Mouse (Mus musculus) neural tube, embryonic 11.5 days (tissue): ENCODE results near the gene Prss35. TPM values are rescaled to one million over a fixed set of nuclear protein-coding genes. Genes with fewer than 3 reads are reported as not detected.

Source experiments
- ATAC-seq: fragments of 200-750 bp; cut with Nextera tagmentation; 2 replicates; pipeline ENCODE4 v1.8.0; 2017; ENCODE audit warnings: moderate number of reproducible peaks, mild to moderate bottlenecking, moderate TSS enrichment, moderate library complexity; ENCODE audit not compliant: insufficient read depth, low FRiP score, low TSS enrichment
- DNase-seq: peaks from one replicate; pipeline ENCODE4 v3.0.0-alpha.2; 2015; ENCODE audit warnings: low spot score
- H3K27ac ChIP-seq: fragments of 300-500 bp; sonication (generic); 2 replicates; pipeline ENCODE4 v1.5.1; 2014; ENCODE audit warnings: low read depth, mild to moderate bottlenecking, low read length
- H3K27me3 ChIP-seq: fragments of 300-500 bp; sonication (generic); 2 replicates; pipeline ENCODE4 v1.6.1; 2014; ENCODE audit warnings: mild to moderate bottlenecking, low read length, mixed read lengths; ENCODE audit not compliant: control insufficient read depth, insufficient read depth
- H3K36me3 ChIP-seq: fragments of 300-500 bp; sonication (generic); 2 replicates; pipeline ENCODE4 v1.6.1; 2014; ENCODE audit warnings: mild to moderate bottlenecking, low read length, moderate library complexity, mixed read lengths; ENCODE audit not compliant: control insufficient read depth, insufficient read depth
- H3K4me1 ChIP-seq: fragments of 300-500 bp; sonication (generic); 2 replicates; pipeline ENCODE4 v1.6.1; 2014; ENCODE audit warnings: low read length, mixed read lengths; ENCODE audit not compliant: control insufficient read depth, insufficient read depth
- H3K4me2 ChIP-seq: fragments of 300-500 bp; sonication (generic); 2 replicates; pipeline ENCODE4 v1.6.1; 2014; ENCODE audit warnings: low read depth, mild to moderate bottlenecking, moderate library complexity
- H3K4me3 ChIP-seq: fragments of 300-500 bp; sonication (generic); 2 replicates; pipeline ENCODE4 v1.5.1; 2014; ENCODE audit warnings: low read depth, low read length
- H3K9ac ChIP-seq: fragments of 300-500 bp; sonication (generic); 2 replicates; pipeline ENCODE4 v1.6.1; 2014; ENCODE audit warnings: mild to moderate bottlenecking, low read length
- H3K9me3 ChIP-seq: fragments of 300-500 bp; sonication (generic); 2 replicates; pipeline ENCODE4 v1.6.1; 2016; ENCODE audit warnings: low read length; ENCODE audit not compliant: control insufficient read depth
- WGBS: fragments of 180-500 bp; shearing (Covaris S2); extraction: QIAGEN DNeasy Blood & Tissue Kit; methylation state at CpG from one replicate; pipeline ENCODE4 v1.1.7; 2014; 5-methylcytosine and 5-hydroxymethylcytosine counted together
- polyA plus RNA-seq: library from polyadenylated mRNA; unstranded; fragments of >200 nt; fragmentation: Nextera tagmentation; extraction: Ambion mirVana; gene quantifications from 2 replicates; pipeline ENCODE4 v1.2.1, GENCODE M21; 2014

Gene Prss35
- polyA plus RNA-seq, 1 experiment from 2014 or later: 1.9 TPM

GRCm38 (mm10) chr9:86797553-86797952 lies 54.1 kb downstream of the Prss35 start:
- Histone ChIP-seq H3K9ac (no peak overlapping the region), H3K4me2 (no peak overlapping the region), H3K27me3 (no peaks in the 10 kb centered on the region), H3K4me1 (no peaks in the 10 kb centered on the region), H3K36me3 (no peaks in the 10 kb centered on the region), H3K4me3 (no peak overlapping the region), H3K27ac (no peak overlapping the region), H3K9me3 (no peaks in the 10 kb centered on the region)
- 90% methylated on average over 4 of the region's 4 CpGs for WGBS
- no peak for DNase-seq
- ATAC-seq: no peak

GRCm38 (mm10) chr9:86798129-86798528 lies 54.7 kb downstream of the Prss35 start:
- no peak overlapping the region for H3K4me2 ChIP-seq
- no peaks in the 10 kb centered on the region for H3K27me3 ChIP-seq
- H3K4me3 ChIP-seq: no peak overlapping the region
- H3K9me3 ChIP-seq: no peaks in the 10 kb centered on the region
- no peaks in the 10 kb centered on the region for H3K4me1 ChIP-seq
- WGBS: 92% methylated on average over 5 of the region's 5 CpGs
- no peak overlapping the region for H3K27ac ChIP-seq
- H3K9ac ChIP-seq: no peak overlapping the region
- H3K36me3 ChIP-seq: no peaks in the 10 kb centered on the region
- DNase-seq (no peak), ATAC-seq (no peak)

- ATAC-seq: no peak
- no peaks in the 10 kb centered on the region for H3K9me3 ChIP-seq
- no peaks in the 10 kb centered on the region for H3K4me1 ChIP-seq
- WGBS: 54% methylated on average over 7 of the region's 7 CpGs
- no peak overlapping the region for H3K4me3 ChIP-seq
- no peak overlapping the region for H3K9ac ChIP-seq
- no peak overlapping the region for H3K27ac ChIP-seq
- H3K27me3 ChIP-seq: no peaks in the 10 kb centered on the region
- H3K36me3 ChIP-seq: no peaks in the 10 kb centered on the region
- DNase-seq: no peak
- H3K4me2 ChIP-seq: no peak overlapping the region
Measured at GRCm38 (mm10) chr9:86798686-86799085, 55.2 kb downstream of the Prss35 start.

- DNase-seq: no peak
- no peak overlapping the region for H3K27ac ChIP-seq
- no peaks in the 10 kb centered on the region for H3K9me3 ChIP-seq
- no peak overlapping the region for H3K9ac ChIP-seq
- H3K4me1 ChIP-seq: no peaks in the 10 kb centered on the region
- no peak for ATAC-seq
- WGBS: 82% methylated on average over 7 of the region's 7 CpGs
- no peaks in the 10 kb centered on the region for H3K36me3 ChIP-seq
- no peaks in the 10 kb centered on the region for H3K27me3 ChIP-seq
- H3K4me2 ChIP-seq: no peak overlapping the region
- no peak overlapping the region for H3K4me3 ChIP-seq
Measured at GRCm38 (mm10) chr9:86799099-86799498, 55.6 kb downstream of the Prss35 start.

GRCm38 (mm10) chr9:86800600-86801163 lies 57.2 kb downstream of the Prss35 start:
- H3K4me3 ChIP-seq: no peak overlapping the region
- 34% methylated on average over 3 of the region's 3 CpGs for WGBS
- H3K27me3 ChIP-seq: no peaks in the 10 kb centered on the region
- no peaks in the 10 kb centered on the region for H3K4me1 ChIP-seq
- DNase-seq (peak; percentile 14), ATAC-seq (0 out of 2 replicates have a peak, but pooled peaks have one; percentile 45)
- no peaks in the 10 kb centered on the region for H3K9me3 ChIP-seq
- H3K4me2 ChIP-seq: no peak overlapping the region
- H3K36me3 ChIP-seq: no peaks in the 10 kb centered on the region
- no peak overlapping the region for H3K9ac ChIP-seq
- no peak overlapping the region for H3K27ac ChIP-seq

Other genes starting within 250 kb of the Prss35 start
- 35.7 and 39.4 TPM in 2 replicates for gene Pgm3, start 171.8 kb upstream of the Prss35 start, polyA plus RNA-seq
- 2.7 and 3.6 TPM in 2 replicates for gene Rwdd2a, start 171.7 kb upstream of the Prss35 start, polyA plus RNA-seq
- gene Me1, start 47.7 kb upstream of the Prss35 start, polyA plus RNA-seq: 15.8 and 18.2 TPM in 2 replicates
- 20.1 and 21.3 TPM in 2 replicates for gene Snap91, start 137.0 kb downstream of the Prss35 start, polyA plus RNA-seq